Mouse (Mus musculus): ENCODE measurements around the gene Ubald1.

- no peak for TF ChIP-seq CTCF (IDR thresholded peaks at IDR 0.05; ENCODE audit: insufficient read depth, low read length)
- no peak for TF ChIP-seq POLR2A (IDR thresholded peaks at IDR 0.05; ENCODE audit: borderline replicate concordance, extremely low read depth, low read depth, low read length)
Measured at GRCm38 (mm10) chr16:4928474-4928873, 48.4 kb upstream of the Ubald1 start.
